Mouse (Mus musculus): ENCODE results near the gene Rab36. TPM values are rescaled to one million over a fixed set of nuclear protein-coding genes. Genes with fewer than 3 reads are reported as not detected.

The Rab36 gene
- polyA plus RNA-seq, 1 experiment from 2014 or later = 11.7 TPM

DNA sequence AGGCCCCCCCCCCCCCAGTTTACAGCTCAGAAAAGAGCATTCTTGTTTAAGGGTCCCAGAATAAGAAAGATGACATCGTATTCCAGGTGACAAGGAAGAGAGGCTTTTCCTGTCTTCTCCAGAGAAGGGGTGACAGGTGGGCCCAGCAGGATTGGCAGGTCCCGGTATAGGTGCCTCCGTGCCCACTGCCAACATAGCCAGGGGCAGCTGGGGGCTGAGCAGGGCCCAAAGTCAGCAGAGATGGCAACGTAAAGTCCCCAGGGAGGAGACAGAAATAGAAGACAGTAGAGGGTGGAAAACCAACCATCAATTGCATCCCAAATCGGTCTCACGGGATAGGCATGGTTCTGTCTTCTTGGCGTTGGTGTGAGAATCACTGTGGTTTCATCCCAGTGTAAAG is 11.9 kb downstream of the Rab36 start:
- Histone ChIP-seq H3K36me3 (peaks cover 18% of the 10 kb centered on the region), H3K4me3 (no peak overlapping the region), H3K27ac (no peak overlapping the region), H3K4me2 (no peak overlapping the region), H3K4me1 (0 out of 2 replicates have a peak, but pooled peaks cover 5% of the 10 kb centered on the region), H3K27me3 (no peaks in the 10 kb centered on the region), H3K9me3 (no peaks in the 10 kb centered on the region), H3K9ac (no peak overlapping the region)
- WGBS = 94% methylated on average over 7 of the region's 7 CpGs
- ATAC-seq (ENCODE audit: insufficient number of reproducible peaks, insufficient read depth, low FRiP score, low TSS enrichment, low read depth) = no peak

DNA sequence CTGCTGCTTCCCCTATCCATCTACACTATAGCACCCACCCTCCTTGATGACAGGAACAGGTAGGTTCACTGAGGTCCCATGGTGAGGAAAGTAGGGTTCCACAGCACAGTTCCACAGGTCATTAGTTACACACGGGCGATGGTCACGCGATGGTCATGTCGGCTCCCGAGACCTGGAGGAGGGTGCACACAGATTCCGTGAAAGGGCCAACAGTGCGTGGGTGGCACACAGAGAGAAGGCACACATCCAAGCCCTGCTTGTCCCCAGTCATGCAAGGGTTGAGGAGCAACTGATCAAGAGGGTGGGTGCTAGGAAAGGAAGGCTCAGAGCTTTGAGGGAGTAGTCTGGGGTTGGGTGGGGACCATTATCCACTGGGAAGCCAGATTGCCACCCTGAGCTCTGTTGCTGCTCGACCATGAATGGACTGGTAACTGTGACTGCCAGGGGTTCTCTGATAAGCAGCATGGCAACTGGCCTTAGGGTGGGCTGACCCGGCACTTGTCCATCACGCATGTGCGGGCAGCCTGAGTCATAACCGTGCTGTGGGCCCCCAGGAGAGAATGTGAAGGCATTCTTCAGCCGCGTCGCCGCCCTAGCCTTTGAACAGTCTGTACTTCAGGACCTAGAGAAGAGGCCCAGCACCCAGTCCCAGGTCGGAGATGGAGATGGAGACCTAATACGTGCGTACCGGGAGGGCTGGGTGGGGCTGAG is 14.7 kb downstream of the Rab36 start:
- no peak overlapping the region for H3K4me3 ChIP-seq
- no peak overlapping the region for H3K4me2 ChIP-seq
- H3K4me1 ChIP-seq = peaks cover 5% of the 10 kb centered on the region; the same call in 1 of the 2 replicates
- no peaks in the 10 kb centered on the region for H3K27me3 ChIP-seq
- H3K9ac ChIP-seq = no peak overlapping the region
- 95% methylated on average over 21 of the region's 21 CpGs for WGBS
- ATAC-seq (ENCODE audit: insufficient number of reproducible peaks, insufficient read depth, low FRiP score, low TSS enrichment, low read depth) = no peak
- no peak overlapping the region for H3K27ac ChIP-seq
- H3K36me3 ChIP-seq = peaks cover 7% of the 10 kb centered on the region; the same call in 1 of the 2 replicates
- H3K9me3 ChIP-seq = no peaks in the 10 kb centered on the region

DNA sequence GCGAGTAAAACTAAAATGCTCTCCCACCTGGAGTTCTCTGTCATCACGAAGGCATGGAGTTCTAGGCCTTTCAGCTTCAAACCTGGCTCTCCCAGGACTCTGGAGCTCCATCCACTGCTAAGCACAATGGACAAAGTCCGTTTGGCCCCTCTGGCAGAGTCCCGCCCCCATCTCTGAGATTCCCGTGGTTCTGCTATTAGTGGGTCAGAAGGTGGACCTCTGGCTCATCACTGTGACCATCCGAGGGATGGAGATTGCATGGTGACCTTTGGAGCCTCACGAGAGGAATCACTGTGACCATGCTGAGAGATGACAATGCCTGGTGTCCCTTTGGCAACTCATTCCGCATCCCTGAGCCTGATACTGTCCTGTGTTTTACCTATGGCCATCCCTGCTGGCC is 16.0 kb downstream of the Rab36 start:
- Histone ChIP-seq H3K27me3 (no peaks in the 10 kb centered on the region), H3K9me3 (no peaks in the 10 kb centered on the region), H3K4me3 (no peak overlapping the region), H3K4me1 (peaks cover 5% of the 10 kb centered on the region; the same call in 1 of the 2 replicates), H3K27ac (no peak overlapping the region), H3K9ac (no peak overlapping the region), H3K36me3 (peaks cover 3% of the 10 kb centered on the region; the same call in 1 of the 2 replicates), H3K4me2 (no peak overlapping the region)
- no peak for ATAC-seq (ENCODE audit: insufficient number of reproducible peaks, insufficient read depth, low FRiP score, low TSS enrichment, low read depth)
- 78% methylated on average over 8 of the region's 8 CpGs for WGBS

DNA sequence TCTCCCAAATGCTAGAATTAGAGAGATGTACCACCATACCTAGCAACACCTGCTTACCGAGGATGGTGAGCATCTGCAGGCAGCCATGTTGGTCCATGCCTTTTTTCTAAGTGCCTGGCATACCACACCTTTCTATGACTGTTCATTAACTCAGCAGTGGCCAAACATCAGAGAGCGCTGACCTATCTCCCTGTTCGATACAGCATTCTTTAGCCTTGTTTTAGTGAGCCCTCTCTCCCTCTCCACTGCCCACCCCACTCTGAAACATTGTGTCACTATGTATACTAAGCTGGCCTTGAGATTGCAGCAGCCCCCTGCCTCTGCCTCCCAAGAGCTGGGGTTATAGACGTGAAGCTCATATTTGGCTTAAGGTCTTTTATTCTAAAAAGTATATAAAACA is 16.8 kb downstream of the Rab36 start:
- peaks cover 5% of the 10 kb centered on the region; the same call in 1 of the 2 replicates for H3K4me1 ChIP-seq
- H3K27me3 ChIP-seq = no peaks in the 10 kb centered on the region
- WGBS = 84% methylated on average over 4 of the region's 4 CpGs

DNA sequence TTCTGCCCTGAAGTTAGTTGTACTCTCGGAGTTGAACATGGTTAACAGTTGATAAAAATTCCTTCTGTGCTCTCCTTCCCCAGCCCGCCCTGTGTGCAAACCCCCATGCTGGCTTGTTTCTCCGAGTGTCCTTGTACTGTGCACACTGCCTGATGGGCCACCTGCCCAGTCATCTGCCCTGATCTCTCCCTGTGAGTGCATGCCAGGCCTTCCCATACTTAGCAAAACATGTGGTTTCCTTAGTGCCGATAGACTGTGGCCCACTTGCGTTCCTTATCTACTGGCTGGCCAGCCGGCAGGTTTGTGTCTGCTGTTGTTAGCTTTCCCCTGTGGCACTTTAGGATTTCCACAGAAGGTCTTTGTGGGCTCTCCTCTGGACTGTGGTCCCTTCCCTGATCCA is 17.3 kb downstream of the Rab36 start:
- H3K27ac ChIP-seq = no peak overlapping the region
- H3K9me3 ChIP-seq = no peaks in the 10 kb centered on the region
- H3K4me2 ChIP-seq = no peak overlapping the region
- WGBS = 69% methylated on average over 6 of the region's 6 CpGs
- ATAC-seq (ENCODE audit: insufficient number of reproducible peaks, insufficient read depth, low FRiP score, low TSS enrichment, low read depth) = no peak
- peaks cover under 1% of the 10 kb centered on the region; the same call in 1 of the 2 replicates for H3K36me3 ChIP-seq
- H3K27me3 ChIP-seq = no peaks in the 10 kb centered on the region
- no peak overlapping the region for H3K4me3 ChIP-seq
- H3K9ac ChIP-seq = no peak overlapping the region
- H3K4me1 ChIP-seq = peaks cover 9% of the 10 kb centered on the region; the same call in 1 of the 2 replicates

More for the DNA sequence above, 16.8 kb downstream of the Rab36 start:
- Histone ChIP-seq H3K9ac (no peak overlapping the region), H3K9me3 (no peaks in the 10 kb centered on the region), H3K27ac (no peak overlapping the region), H3K4me3 (no peak overlapping the region), H3K36me3 (peaks cover 3% of the 10 kb centered on the region; the same call in 1 of the 2 replicates), H3K4me2 (no peak overlapping the region)
- ATAC-seq (ENCODE audit: insufficient number of reproducible peaks, insufficient read depth, low FRiP score, low TSS enrichment, low read depth) = no peak

DNA sequence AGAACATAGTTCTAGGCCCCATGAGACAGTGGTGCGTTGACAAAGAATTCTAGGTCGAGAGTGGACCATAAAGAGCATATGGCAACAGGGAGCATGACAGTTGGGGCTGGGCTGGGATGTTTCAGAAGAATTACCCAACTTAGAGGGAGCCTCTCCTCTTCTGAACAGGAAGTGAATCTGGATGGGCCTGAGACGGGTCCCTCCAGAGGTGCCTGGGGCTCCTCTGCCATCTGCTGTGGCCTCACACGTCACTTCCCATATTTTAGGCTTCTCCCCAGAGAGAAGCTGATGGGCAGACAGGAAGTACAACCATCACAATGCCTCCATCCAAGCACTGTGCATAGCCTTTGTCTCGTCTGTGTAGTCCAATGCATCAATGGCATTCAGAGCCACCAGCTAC is 18.8 kb downstream of the Rab36 start:
- Histone ChIP-seq H3K4me3 (no peak overlapping the region), H3K9me3 (no peaks in the 10 kb centered on the region), H3K27me3 (no peaks in the 10 kb centered on the region), H3K36me3 (no peaks in the 10 kb centered on the region), H3K4me2 (no peak overlapping the region), H3K9ac (no peak overlapping the region), H3K4me1 (peaks cover 18% of the 10 kb centered on the region), H3K27ac (no peak overlapping the region)
- ATAC-seq (ENCODE audit: insufficient number of reproducible peaks, insufficient read depth, low FRiP score, low TSS enrichment, low read depth) = no peak
- WGBS = 56% methylated on average over 5 of the region's 5 CpGs

DNA sequence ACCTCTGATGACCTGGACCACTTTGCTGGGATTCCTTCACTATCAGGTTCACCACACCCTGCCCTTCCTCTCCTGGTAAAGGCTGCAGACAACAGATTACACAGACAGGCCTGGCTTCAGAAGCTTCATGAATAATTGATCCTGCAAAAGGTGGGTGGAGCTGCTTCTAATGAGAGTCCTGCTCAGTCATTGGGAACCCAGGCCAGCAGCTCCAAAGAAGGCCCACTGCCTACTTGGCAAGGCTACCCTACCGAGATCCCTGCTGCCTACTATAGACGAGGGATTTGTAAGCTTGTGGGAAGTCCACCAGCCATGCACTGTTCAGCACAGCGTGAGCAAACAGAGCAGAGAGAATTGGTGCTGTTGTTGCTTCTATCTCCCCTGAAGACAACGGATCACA is 19.4 kb downstream of the Rab36 start:
- Histone ChIP-seq H3K9ac (no peak overlapping the region), H3K27me3 (no peaks in the 10 kb centered on the region), H3K4me3 (no peak overlapping the region), H3K27ac (no peak overlapping the region), H3K9me3 (no peaks in the 10 kb centered on the region), H3K4me2 (no peak overlapping the region), H3K4me1 (peaks cover 19% of the 10 kb centered on the region), H3K36me3 (no peaks in the 10 kb centered on the region)
- no peak for ATAC-seq (ENCODE audit: insufficient number of reproducible peaks, insufficient read depth, low FRiP score, low TSS enrichment, low read depth)
- WGBS = 15% methylated on average over 4 of the region's 4 CpGs

DNA sequence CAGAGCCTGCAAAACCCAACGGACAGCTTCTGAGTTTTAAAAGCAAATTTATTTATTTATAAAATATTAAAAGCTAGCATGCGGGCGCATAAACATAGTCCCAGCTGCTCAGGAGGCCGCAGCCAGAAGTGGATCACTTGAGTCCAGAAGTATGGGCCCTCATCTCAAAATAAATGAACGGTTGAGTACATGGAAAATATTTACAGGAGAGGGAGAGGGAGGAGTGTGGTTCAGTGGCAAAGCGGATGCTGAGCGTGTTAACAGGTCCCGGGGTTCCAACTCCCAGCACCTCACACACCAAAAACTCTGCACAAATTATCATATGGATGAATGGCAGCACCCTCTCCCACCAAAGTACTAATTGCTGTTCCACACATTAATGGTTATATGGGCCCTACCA is 21.5 kb downstream of the Rab36 start:
- no peak for ATAC-seq (ENCODE audit: insufficient number of reproducible peaks, insufficient read depth, low FRiP score, low TSS enrichment, low read depth)
- H3K4me2 ChIP-seq = no peak overlapping the region
- H3K9ac ChIP-seq = no peak overlapping the region
- WGBS = 81% methylated on average over 8 of the region's 8 CpGs
- no peaks in the 10 kb centered on the region for H3K36me3 ChIP-seq
- no peak overlapping the region for H3K27ac ChIP-seq
- no peak overlapping the region for H3K4me3 ChIP-seq
- no peaks in the 10 kb centered on the region for H3K9me3 ChIP-seq
- H3K4me1 ChIP-seq = peaks cover 40% of the 10 kb centered on the region
- no peaks in the 10 kb centered on the region for H3K27me3 ChIP-seq

DNA sequence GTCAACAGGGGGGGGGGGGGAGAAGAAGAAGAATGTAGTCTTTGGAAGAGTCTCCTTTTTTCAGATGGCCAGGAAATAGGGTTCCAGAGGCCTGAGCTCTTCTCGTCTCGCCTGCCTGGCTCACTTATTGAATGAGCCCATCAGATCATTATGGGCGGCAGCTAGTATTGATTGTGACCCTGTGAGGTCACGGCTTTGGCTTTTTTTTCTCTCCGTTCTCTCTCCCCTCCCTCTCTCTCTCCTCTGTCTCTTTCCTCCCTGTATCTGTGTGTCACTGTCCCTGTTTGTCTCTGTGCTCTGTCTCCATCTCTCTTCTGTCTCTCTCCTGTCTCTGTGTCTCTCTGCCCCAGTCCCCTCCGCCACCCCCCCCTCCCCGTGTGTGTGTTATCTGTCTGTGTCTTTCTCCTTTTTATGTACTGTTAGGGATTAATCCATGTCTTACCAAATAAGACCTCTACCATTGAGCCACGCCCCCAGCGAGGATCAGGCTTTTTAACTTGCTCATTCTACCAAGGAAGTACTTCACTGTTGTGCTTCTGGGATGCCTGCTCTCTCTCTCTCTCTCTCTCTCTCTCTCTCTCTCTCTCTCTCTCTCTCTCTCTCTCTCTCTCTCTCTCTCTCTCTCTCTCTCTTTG is 22.0 kb downstream of the Rab36 start:
- Histone ChIP-seq H3K36me3 (no peaks in the 10 kb centered on the region), H3K4me3 (no peak overlapping the region), H3K9ac (no peak overlapping the region), H3K27me3 (no peaks in the 10 kb centered on the region), H3K4me1 (peaks cover 46% of the 10 kb centered on the region), H3K9me3 (no peaks in the 10 kb centered on the region), H3K4me2 (peak overlapping the region; percentile 94), H3K27ac (no peak overlapping the region)
- 37% methylated on average over 9 of the region's 9 CpGs for WGBS
- ATAC-seq (ENCODE audit: insufficient number of reproducible peaks, insufficient read depth, low FRiP score, low TSS enrichment, low read depth) = no peak

DNA sequence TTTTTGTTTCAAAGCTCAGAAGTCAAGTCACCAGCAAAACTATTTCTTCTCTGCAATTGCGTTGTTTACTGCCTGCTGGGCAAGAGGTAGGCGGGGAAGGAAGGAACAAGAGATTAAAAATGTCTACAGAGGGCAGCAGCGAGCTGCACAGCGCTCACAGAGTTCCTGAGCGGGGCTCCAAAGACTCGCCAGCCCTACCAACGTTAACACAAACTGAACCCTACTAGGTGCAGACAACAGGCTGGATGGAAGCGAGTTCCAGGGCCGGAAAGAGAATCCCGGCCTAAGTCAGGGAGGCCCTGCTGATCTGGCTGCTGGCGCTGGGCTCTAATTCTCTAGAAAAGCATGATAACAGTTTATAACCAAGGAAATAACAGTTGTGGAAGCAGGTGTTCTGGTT is 22.5 kb downstream of the Rab36 start:
- Histone ChIP-seq H3K9ac (no peak overlapping the region), H3K27me3 (no peaks in the 10 kb centered on the region), H3K9me3 (no peaks in the 10 kb centered on the region), H3K36me3 (no peaks in the 10 kb centered on the region), H3K27ac (no peak overlapping the region), H3K4me1 (peaks cover 51% of the 10 kb centered on the region), H3K4me2 (peak overlapping the region; percentile 94), H3K4me3 (peak overlapping the region; percentile 92; the same call in 1 of the 2 replicates)
- WGBS = under 1% methylated on average over 11 of the region's 11 CpGs
- no peak for ATAC-seq (ENCODE audit: insufficient number of reproducible peaks, insufficient read depth, low FRiP score, low TSS enrichment, low read depth)

DNA sequence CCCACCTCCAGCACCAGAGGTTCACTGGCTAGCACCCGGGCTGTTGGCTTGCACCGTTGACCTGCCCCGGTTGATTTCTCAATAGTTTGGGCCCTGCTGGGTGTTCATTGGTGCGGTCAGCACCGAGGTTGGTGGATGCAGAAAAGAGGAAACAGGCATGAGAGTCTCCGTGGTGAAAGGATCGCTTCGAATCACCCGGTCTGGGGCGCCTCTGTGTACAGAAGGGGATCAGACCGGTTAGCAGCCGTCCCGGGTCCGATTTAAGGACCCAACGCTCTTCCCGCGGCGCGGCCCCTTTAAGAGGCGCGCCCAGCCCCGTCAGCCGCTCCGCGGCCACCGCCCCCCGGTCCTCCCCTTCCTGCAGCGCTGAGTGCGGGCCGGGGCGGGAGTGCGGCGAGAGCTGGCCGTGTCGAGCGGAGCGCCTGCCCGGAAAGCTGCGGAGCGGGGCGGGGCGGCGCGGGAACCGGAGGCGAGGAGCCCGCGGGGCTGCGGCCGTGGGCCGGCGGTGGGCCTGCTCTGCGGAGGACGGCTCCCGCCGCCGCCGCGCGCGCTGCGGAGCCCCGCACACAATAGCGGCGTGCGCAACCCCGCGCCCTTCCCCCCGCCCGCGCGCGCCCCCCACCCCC is 23.5 kb downstream of the Rab36 start, which contains the start of gene Bcr:
Gene Bcr, plus strand, starts transcription at position 376 of the 626 bp plus-strand sequence.
- peak; percentile 82 for ATAC-seq (ENCODE audit: insufficient number of reproducible peaks, insufficient read depth, low FRiP score, low TSS enrichment, low read depth)
- Histone ChIP-seq H3K4me3 (peak within 1 kb of the TSS; percentile 92), H3K4me1 (peaks cover 55% of the 10 kb centered on the region), H3K4me2 (peak within 1 kb of the TSS; percentile 94), H3K9ac (peak within 1 kb of the TSS; percentile 85), H3K9me3 (no peaks in the 10 kb centered on the region), H3K27ac (peak within 1 kb of the TSS; percentile 33; the same call in 1 of the 2 replicates), H3K36me3 (no peaks in the 10 kb centered on the region), H3K27me3 (no peaks in the 10 kb centered on the region)
- under 1% methylated on average over 32 of the region's 73 CpGs for WGBS

Measured in embryonic facial prominence, embryonic 13.5 days (tissue).